Mouse (Mus musculus): ENCODE measurements around the gene Cebpzos.

GRCm38 (mm10) chr17:78915772-78916171 lies 528 bp upstream of the Cebpzos start:
- no peak for TF ChIP-seq CTCF (IDR thresholded peaks at IDR 0.05; ENCODE audit: borderline replicate concordance, control insufficient read depth, extremely low read depth, insufficient read depth, low read length, poor library complexity)
- no peak for TF ChIP-seq POLR2A (IDR thresholded peaks at IDR 0.05; ENCODE audit: control insufficient read depth, extremely low read depth, insufficient read depth, low read length, poor library complexity)
